Mouse (Mus musculus) MEL (cell line): Measurements from ENCODE around the gene Olfr195. TPM values are rescaled to one million over a fixed set of nuclear protein-coding genes. Genes with fewer than 3 reads are reported as not detected.

Source experiments
- DNase-seq: peaks from one replicate; pipeline ENCODE4 v3.0.0; 2011; ENCODE audit warnings: low read depth, low spot score
- H3K27ac ChIP-seq: 2 replicates; pipeline ENCODE4 v1.5.1; 2012; ENCODE audit warnings: low read depth, mild to moderate bottlenecking, control low read depth, low read length, moderate library complexity; ENCODE audit not compliant: control insufficient read depth
- H3K27me3 ChIP-seq, 2 experiments: fragments of 150-350 bp in 1 of 2; sonication (generic) in 1 of 2; 2 replicates each; pipeline ENCODE4 v1.6.1; 2012; ENCODE audit warnings: low read length in 2 of 2, mild to moderate bottlenecking in 2 of 2, improper control_type of control experiment in 1 of 2, moderate library complexity in 1 of 2; ENCODE audit not compliant: insufficient read depth in 2 of 2, control insufficient read depth in 1 of 2
- H3K36me3 ChIP-seq, 2 experiments: 2 replicates each; pipeline ENCODE4 v1.6.1; 2012 to 2014; ENCODE audit warnings: low read length in 2 of 2, improper control_type of control experiment in 1 of 2, inconsistent platforms in 1 of 2, mild to moderate bottlenecking in 1 of 2; ENCODE audit not compliant: insufficient read depth in 2 of 2, control insufficient read depth in 1 of 2
- H3K4me1 ChIP-seq, 2 experiments: fragments of 150-350 bp in 1 of 2; sonication (generic) in 1 of 2; 2 replicates each; pipeline ENCODE4 v1.6.1; 2012; ENCODE audit warnings: low read length in 2 of 2, improper control_type of control experiment in 1 of 2, mild to moderate bottlenecking in 1 of 2; ENCODE audit not compliant: insufficient read depth in 2 of 2, control insufficient read depth in 1 of 2
- H3K4me3 ChIP-seq, 2 experiments: fragments of 150-350 bp in 1 of 2; sonication (generic) in 1 of 2; 2 replicates each; pipeline ENCODE4 v1.5.1; 2012; ENCODE audit warnings: low read depth in 2 of 2, low read length in 2 of 2, mild to moderate bottlenecking in 2 of 2, moderate library complexity in 2 of 2, control low read depth in 1 of 2, improper control_type of control experiment in 1 of 2; ENCODE audit not compliant: control insufficient read depth in 1 of 2, insufficient read depth in 1 of 2
- H3K79me2 ChIP-seq: 2 replicates; pipeline ENCODE4 v1.6.1; 2012; ENCODE audit warnings: mild to moderate bottlenecking, low read length, moderate library complexity; ENCODE audit not compliant: control insufficient read depth, poor library complexity, insufficient read depth
- H3K9ac ChIP-seq: 2 replicates; pipeline ENCODE4 v1.6.1; 2012; ENCODE audit warnings: low read depth, mild to moderate bottlenecking, control low read depth, low read length, moderate library complexity; ENCODE audit not compliant: control insufficient read depth, poor library complexity, severe bottlenecking
- H3K9me3 ChIP-seq: fragments of 150-350 bp; sonication (generic); replicated peaks from 2 replicates; pipeline ENCODE4 v1.6.1; 2012; ENCODE audit warnings: mild to moderate bottlenecking, low read length, improper control_type of control experiment, moderate library complexity; ENCODE audit not compliant: insufficient read depth
- CHD1 ChIP-seq: IDR thresholded peaks from 2 replicates; pipeline ENCODE4 v1.6.1; 2012; ENCODE audit warnings: low read depth, mild to moderate bottlenecking, inconsistent platforms, low read length, improper control_type of control experiment
- CHD2 ChIP-seq: IDR thresholded peaks from 2 replicates; pipeline ENCODE4 v1.6.1; 2011; ENCODE audit warnings: low read length, improper control_type of control experiment
- CTCF ChIP-seq, 3 experiments: IDR thresholded peaks in 2 of 3; conservative IDR thresholded peaks in 1 of 3; 2 replicates each; pipeline ENCODE4 v1.5.1; 2011 to 2012; ENCODE audit warnings: low read length in 3 of 3, low read depth in 2 of 3, mild to moderate bottlenecking in 2 of 3, improper control_type of control experiment in 1 of 3, inconsistent platforms in 1 of 3, mixed read lengths in 1 of 3, moderate library complexity in 1 of 3; ENCODE audit not compliant: control insufficient read depth in 1 of 3, insufficient read depth in 1 of 3, poor library complexity in 1 of 3, severe bottlenecking in 1 of 3
- EP300 ChIP-seq, 2 experiments: IDR thresholded peaks; 2 replicates each; pipeline ENCODE4 v1.6.1; 2011; ENCODE audit warnings: improper control_type of control experiment in 2 of 2, low read length in 2 of 2, low read depth in 1 of 2, mild to moderate bottlenecking in 1 of 2
- ETS1 ChIP-seq: IDR thresholded peaks from 2 replicates; pipeline ENCODE4 v1.6.1; 2012; ENCODE audit warnings: low read depth, mild to moderate bottlenecking, inconsistent platforms, low read length, improper control_type of control experiment, moderate library complexity
- HCFC1 ChIP-seq: IDR thresholded peaks from 2 replicates; pipeline ENCODE4 v1.6.1; 2012; ENCODE audit warnings: low read depth, mild to moderate bottlenecking, inconsistent platforms, low read length, improper control_type of control experiment, moderate library complexity
- KAT2A ChIP-seq: conservative IDR thresholded peaks from 2 replicates; pipeline ENCODE4 v1.6.1; 2012; ENCODE audit warnings: low read depth, low read length, improper control_type of control experiment, inconsistent platforms
- MAX ChIP-seq: IDR thresholded peaks from 2 replicates; pipeline ENCODE4 v1.6.1; 2011; ENCODE audit warnings: low read length, improper control_type of control experiment
- MAZ ChIP-seq: IDR thresholded peaks from 2 replicates; pipeline ENCODE4 v1.6.1; 2012; ENCODE audit warnings: low read depth, mild to moderate bottlenecking, inconsistent platforms, low read length, improper control_type of control experiment
- MEF2A ChIP-seq: IDR thresholded peaks from 2 replicates; pipeline ENCODE4 v1.6.1; 2014; ENCODE audit warnings: low read depth, mild to moderate bottlenecking, inconsistent platforms, low read length, improper control_type of control experiment; ENCODE audit not compliant: poor library complexity, insufficient replicate concordance, severe bottlenecking; ENCODE audit errors: extremely low read depth
- MXI1 ChIP-seq: IDR thresholded peaks from 2 replicates; pipeline ENCODE4 v1.6.1; 2011; ENCODE audit warnings: mild to moderate bottlenecking, low read depth, low read length, improper control_type of control experiment
- MYC ChIP-seq: IDR thresholded peaks from 2 replicates; pipeline ENCODE4 v1.6.1; 2011; ENCODE audit warnings: low read depth, mild to moderate bottlenecking, low read length, improper control_type of control experiment, moderate library complexity
- NRF1 ChIP-seq: IDR thresholded peaks from 2 replicates; pipeline ENCODE4 v1.6.1; 2014; ENCODE audit warnings: low read depth, mild to moderate bottlenecking, inconsistent platforms, low read length, improper control_type of control experiment, moderate library complexity; ENCODE audit not compliant: poor library complexity, insufficient read depth, severe bottlenecking
- POLR2AphosphoS2 ChIP-seq: IDR thresholded peaks from 2 replicates; pipeline ENCODE4 v1.6.1; 2011; ENCODE audit warnings: low read length, improper control_type of control experiment
- POLR2AphosphoS5 ChIP-seq: IDR thresholded peaks from 2 replicates; pipeline ENCODE4 v1.6.1; 2012; ENCODE audit warnings: low read depth, borderline replicate concordance, mild to moderate bottlenecking, inconsistent platforms, low read length, moderate library complexity, mixed read lengths
- RAD21 ChIP-seq: IDR thresholded peaks from 2 replicates; pipeline ENCODE4 v1.6.1; 2011; ENCODE audit warnings: mild to moderate bottlenecking, low read depth, low read length, improper control_type of control experiment
- SIN3A ChIP-seq: IDR thresholded peaks from 2 replicates; pipeline ENCODE4 v1.6.1; 2012; ENCODE audit warnings: low read length, improper control_type of control experiment, inconsistent platforms
- TAL1 ChIP-seq: IDR thresholded peaks from 2 replicates; pipeline ENCODE4 v1.6.1; 2012; ENCODE audit warnings: mild to moderate bottlenecking, inconsistent platforms, low read length, moderate library complexity, mixed read lengths
- TBP ChIP-seq: IDR thresholded peaks from 2 replicates; pipeline ENCODE4 v1.8.0; 2011; ENCODE audit warnings: low read depth, low read length, improper control_type of control experiment
- UBTF ChIP-seq: IDR thresholded peaks from 2 replicates; pipeline ENCODE4 v1.6.1; 2012; ENCODE audit warnings: low read depth, mild to moderate bottlenecking, inconsistent platforms, low read length, improper control_type of control experiment, moderate library complexity, borderline replicate concordance; ENCODE audit not compliant: insufficient read depth
- USF1 ChIP-seq: IDR thresholded peaks from 2 replicates; pipeline ENCODE4 v1.6.1; 2014; ENCODE audit warnings: low read depth, mild to moderate bottlenecking, inconsistent platforms, low read length, improper control_type of control experiment, moderate library complexity
- ZC3H11A ChIP-seq: IDR thresholded peaks from 2 replicates; pipeline ENCODE4 v1.6.1; 2012; ENCODE audit warnings: low read depth, mild to moderate bottlenecking, inconsistent platforms, low read length, improper control_type of control experiment
- ZMIZ1 ChIP-seq: IDR thresholded peaks from 2 replicates; pipeline ENCODE4 v1.6.1; 2012; ENCODE audit warnings: low read depth, mild to moderate bottlenecking, inconsistent platforms, low read length, improper control_type of control experiment, moderate library complexity
- polyA plus RNA-seq, 2 experiments: library from polyadenylated mRNA; stranded (reverse) in 1 of 2; unstranded in 1 of 2; fragments of >175 nt in 1 of 2; fragments of >200 nt in 1 of 2; gene quantifications; 2 replicates each; pipeline versions ENCODE4 v1.2.1 to v1.2.4; 2012; ENCODE audit warnings: low replicate concordance in 2 of 2, low read depth in 1 of 2; ENCODE audit not compliant: insufficient read length in 2 of 2, insufficient read depth in 1 of 2, missing spikeins in 1 of 2
- total RNA-seq: library from RNA; depleted of rRNA; stranded (reverse); fragments of 300-350 nt; gene quantifications from 2 replicates; pipeline ENCODE4 v1.2.3, GENCODE M21; 2012

Gene Olfr195
- total and polyA plus RNA-seq, 3 experiments = 0.15 TPM; not detected in 2

DNA sequence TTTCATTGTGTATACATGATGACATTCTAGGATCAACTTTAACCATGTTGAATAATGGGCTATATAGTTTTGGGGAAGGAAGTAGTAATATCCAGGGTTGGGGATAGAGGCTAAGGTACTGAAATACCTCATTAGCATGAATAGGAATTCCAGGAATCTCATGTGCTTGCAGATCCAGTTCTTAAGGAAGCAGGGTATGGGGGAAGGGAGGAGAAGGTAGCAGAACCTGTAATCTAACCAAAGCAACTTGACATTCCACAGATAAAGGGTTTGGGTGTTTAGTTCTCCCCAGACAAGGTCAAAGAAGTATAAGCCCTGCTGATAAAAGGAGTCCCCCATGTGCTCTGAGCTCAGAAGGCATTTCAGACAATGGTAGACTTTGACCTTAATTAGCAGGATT lies 5.7 kb upstream of the Olfr195 start:
- Histone ChIP-seq H3K4me3 (no peak overlapping the region), H3K4me1 (no peaks in the 10 kb centered on the region), H3K36me3 (peaks cover 0 to 2% of the 10 kb centered on the region in 2 experiments; a peak in 1 of 4 replicates), H3K9me3 (no peaks in the 10 kb centered on the region), H3K27ac (no peak overlapping the region), H3K79me2 (no peaks in the 10 kb centered on the region), H3K9ac (no peak overlapping the region), H3K27me3 (no peaks in the 10 kb centered on the region)
- TF ChIP-seq CHD1 = no peak
- no peak for TF ChIP-seq POLR2AphosphoS5
- TF ChIP-seq TBP = no peak
- no peak for TF ChIP-seq CTCF (IDR thresholded peaks at IDR 0.05 in 2 of 3, conservative IDR thresholded peaks at IDR 0.05 in 1 of 3; ENCODE audit: control insufficient read depth in 1 of 3, insufficient read depth in 1 of 3, low read depth in 2 of 3, low read length in 3 of 3, poor library complexity in 1 of 3, severe bottlenecking in 1 of 3)
- no peak for TF ChIP-seq UBTF
- no peak for TF ChIP-seq POLR2AphosphoS2
- TF ChIP-seq ZC3H11A = no peak
- TF ChIP-seq MXI1 = no peak
- TF ChIP-seq MAZ = no peak
- DNase-seq = no peak

DNA sequence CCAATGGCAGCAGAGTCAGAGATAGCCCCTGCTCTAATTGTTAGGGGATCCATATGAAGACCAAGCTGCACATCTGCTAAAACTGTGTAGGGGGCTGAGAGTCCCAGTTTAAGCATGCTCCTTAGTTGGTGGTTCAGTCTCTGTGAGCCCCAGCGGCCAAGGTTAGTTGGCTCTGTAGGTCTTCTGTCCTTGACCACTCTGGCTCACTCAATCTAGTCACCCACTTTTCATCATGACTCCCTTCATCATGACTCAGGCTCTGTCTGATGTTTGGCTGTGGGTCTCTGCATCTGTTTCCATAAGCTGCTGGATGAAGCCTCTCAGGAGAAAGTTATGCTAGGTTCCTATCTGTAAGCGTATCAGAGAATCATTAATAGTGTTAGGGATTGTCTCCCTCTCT lies 5.2 kb downstream of the Olfr195 start:
- TF ChIP-seq ZMIZ1 (no peak), HCFC1 (no peak), RAD21 (no peak), TAL1 (no peak), ETS1 (no peak), EP300 (IDR thresholded peaks at IDR 0.05; ENCODE audit: low read depth in 1 of 2, low read length in 2 of 2) (no peak), CHD1 (no peak), POLR2AphosphoS2 (no peak), MEF2A (no peak), USF1 (no peak), TBP (no peak), MYC (no peak), KAT2A (no peak), CHD2 (no peak), MAX (no peak), SIN3A (no peak), NRF1 (no peak)
- no peaks in the 10 kb centered on the region for H3K79me2 ChIP-seq
- no peaks in the 10 kb centered on the region for H3K9me3 ChIP-seq
- no peak for DNase-seq
- no peak overlapping the region for H3K4me3 ChIP-seq
- H3K27me3 ChIP-seq = no peaks in the 10 kb centered on the region
- no peaks in the 10 kb centered on the region for H3K36me3 ChIP-seq
- no peaks in the 10 kb centered on the region for H3K4me1 ChIP-seq
- H3K9ac ChIP-seq = no peak overlapping the region
- no peak overlapping the region for H3K27ac ChIP-seq
